In genomic region chr5:112277906-112278470, GRCm38 (mm10) we compare ENCODE assay signal across 8 mouse cellular contexts. TPM values are rescaled to one million over a fixed set of nuclear protein-coding genes. Genes with fewer than 3 reads are reported as not detected.
DNase-seq lines count a peak whose midpoint lies in the region; ATAC-seq and TF ChIP-seq lines count a peak whose summit lies in the region.

No protein-coding gene starts in this region.

- H3K36me3 ChIP-seq in kidney, embryonic 16.5 days (ENCODE audit: insufficient read depth, low read length) = no peaks in the 10 kb centered on the region
- H3K36me3 ChIP-seq in heart, postnatal 0 days (replicated peaks; ENCODE audit: control insufficient read depth, insufficient read depth, low read length) = no peaks in the 10 kb centered on the region
- H3K36me3 ChIP-seq in midbrain, embryonic 11.5 days (ENCODE audit: control insufficient read depth, insufficient read depth, low read length) = no peaks in the 10 kb centered on the region

- intact Hi-C loops in left cerebral cortex, postnatal 4 days (cut with DNase I) = no loop called here

- TF ChIP-seq CTCF in heart, postnatal 0 days (IDR thresholded peaks at IDR 0.05; ENCODE audit: low read depth) = no peak

- TF ChIP-seq EP300 in heart, postnatal 0 days (IDR thresholded peaks at IDR 0.05; ENCODE audit: low read depth) = no peak

- WGBS in kidney, embryonic 16.5 days = 67% methylated on average over 11 of the region's 11 CpGs
- 75% methylated on average over 11 of the region's 11 CpGs for whole genome bisulfite sequencing in heart, postnatal 0 days
- 94% methylated on average over 11 of the region's 11 CpGs for WGBS in midbrain, embryonic 11.5 days

- no peak overlapping the region for H3K27ac ChIP-seq in kidney, embryonic 16.5 days (ENCODE audit: low read length)
- H3K27ac ChIP-seq in brown adipose tissue, adult 24 weeks (replicated peaks; ENCODE audit: low read depth, low read length) = peak overlapping the region; percentile 77
- H3K27ac ChIP-seq in heart, postnatal 0 days (ENCODE audit: low read depth) = no peak overlapping the region
- no peak overlapping the region for H3K27ac ChIP-seq in midbrain, embryonic 11.5 days (ENCODE audit: low read depth, low read length)

- peak overlapping the region; percentile 78 for H3K4me3 ChIP-seq in kidney, embryonic 16.5 days (ENCODE audit: low read length)
- peak overlapping the region; percentile 85 for H3K4me3 ChIP-seq in brown adipose tissue, adult 24 weeks (ENCODE audit: insufficient read depth, low read depth, low read length)
- H3K4me3 ChIP-seq in heart, postnatal 0 days (ENCODE audit: low read depth, low read length) = peak overlapping the region; percentile 75
- no peak overlapping the region for H3K4me3 ChIP-seq in midbrain, embryonic 11.5 days (ENCODE audit: low read depth, low read length)

- DNase-seq in kidney, adult 9 months = no peak
- DNase-seq in heart, postnatal 0 days (ENCODE audit: low spot score) = no peak
- DNase-seq in midbrain, embryonic 11.5 days (ENCODE audit: low spot score, missing footprints) = no peak
- no peak for DNase-seq in left cerebral cortex, postnatal 4 days
- no peak for DNase-seq in layer of hippocampus, adult 9-11 months
- no peak for DNase-seq in left cerebral cortex, adult 11 months (ENCODE audit: low spot score)

- H3K9me3 ChIP-seq in kidney, embryonic 16.5 days (ENCODE audit: low read length) = no peaks in the 10 kb centered on the region
- H3K9me3 ChIP-seq in heart, postnatal 0 days (replicated peaks; ENCODE audit: control insufficient read depth, low read length) = no peaks in the 10 kb centered on the region
- no peaks in the 10 kb centered on the region for H3K9me3 ChIP-seq in midbrain, embryonic 11.5 days (ENCODE audit: control insufficient read depth, low read length)

- peaks cover 58% of the 10 kb centered on the region for H3K4me1 ChIP-seq in kidney, embryonic 16.5 days (ENCODE audit: insufficient read depth, low read length)
- H3K4me1 ChIP-seq in brown adipose tissue, adult 24 weeks (ENCODE audit: control insufficient read depth, insufficient read depth, insufficient read length, low read length) = peaks cover 41% of the 10 kb centered on the region
- peaks cover 39% of the 10 kb centered on the region for H3K4me1 ChIP-seq in heart, postnatal 0 days (ENCODE audit: control insufficient read depth, insufficient read depth)
- H3K4me1 ChIP-seq in midbrain, embryonic 11.5 days (ENCODE audit: control insufficient read depth, insufficient read depth, low read length) = peaks cover 11% of the 10 kb centered on the region

- peak overlapping the region; percentile 79 for H3K4me2 ChIP-seq in kidney, embryonic 16.5 days (replicated peaks; ENCODE audit: low read depth, low read length)
- H3K4me2 ChIP-seq in heart, postnatal 0 days (ENCODE audit: low read depth, low read length) = peak overlapping the region; percentile 87
- H3K4me2 ChIP-seq in midbrain, embryonic 11.5 days = peak overlapping the region; percentile 92

- peak overlapping the region; percentile 90; the same call in 1 of the 2 replicates for H3K9ac ChIP-seq in kidney, embryonic 16.5 days (replicated peaks; ENCODE audit: low read length)
- H3K9ac ChIP-seq in heart, postnatal 0 days (replicated peaks; ENCODE audit: low read depth, low read length) = no peak overlapping the region
- H3K9ac ChIP-seq in midbrain, embryonic 11.5 days (ENCODE audit: low read length) = no peak overlapping the region

- H3K27me3 ChIP-seq in kidney, embryonic 16.5 days (ENCODE audit: insufficient read depth, low read length) = no peaks in the 10 kb centered on the region
- no peaks in the 10 kb centered on the region for H3K27me3 ChIP-seq in heart, postnatal 0 days (ENCODE audit: control insufficient read depth, insufficient read depth, low read length)
- peaks cover 2% of the 10 kb centered on the region; the same call in 1 of the 2 replicates for H3K27me3 ChIP-seq in midbrain, embryonic 11.5 days (ENCODE audit: control insufficient read depth, insufficient read depth, low read length)

- no peak for ATAC-seq in kidney, embryonic 16.5 days (ENCODE audit: low FRiP score, low TSS enrichment)
- no peak for ATAC-seq in heart, postnatal 0 days (ENCODE audit: insufficient read depth, low read depth)
- no peak for ATAC-seq in midbrain, embryonic 11.5 days (ENCODE audit: low FRiP score)

RNA-seq across cellular contexts. Expression of gene Tpst2, which starts 1.5 kb away (rescaled TPM):
- polyA plus RNA-seq in kidney, embryonic 16.5 days (2015; fragmentation: Nextera tagmentation; extraction: Ambion mirVana) = 65.8 and 68.7 TPM in 2 replicates
- polyA plus RNA-seq in brown adipose tissue, adult 24 weeks (2012; ENCODE audit: insufficient read depth, insufficient read length, missing spikeins) = 23.8 and 30.1 TPM in 2 replicates
- total RNA-seq in heart, postnatal 0 days (2014; rRNA removed; ENCODE audit: low replicate concordance) = 86.1 and 96.0 TPM in 2 replicates
- polyA plus RNA-seq in heart, postnatal 0 days (2015; fragmentation: Nextera tagmentation; extraction: Ambion mirVana) = 42.9 and 43.8 TPM in 2 replicates
- 29.3 and 33.5 TPM in 2 replicates for polyA plus RNA-seq in midbrain, embryonic 11.5 days (2014; fragmentation: Nextera tagmentation; extraction: Ambion mirVana)
- total RNA-seq in left cerebral cortex, postnatal 4 days (2021) = 10 to 100 TPM; 25.5 to 28.8 TPM

RNA-seq across cellular contexts. Expression of gene Crybb1, which starts 22.4 kb away (rescaled TPM):
- 2.7 and 4.0 TPM in 2 replicates for polyA plus RNA-seq in kidney, embryonic 16.5 days (2015; fragmentation: Nextera tagmentation; extraction: Ambion mirVana)
- not detected in 2 replicates for polyA plus RNA-seq in brown adipose tissue, adult 24 weeks (2012; ENCODE audit: insufficient read depth, insufficient read length, missing spikeins)
- not detected in 2 replicates for total RNA-seq in heart, postnatal 0 days (2014; rRNA removed; ENCODE audit: low replicate concordance)
- 0.26 and 0.54 TPM in 2 replicates for polyA plus RNA-seq in heart, postnatal 0 days (2015; fragmentation: Nextera tagmentation; extraction: Ambion mirVana)
- 0.29 and 0.84 TPM in 2 replicates for polyA plus RNA-seq in midbrain, embryonic 11.5 days (2014; fragmentation: Nextera tagmentation; extraction: Ambion mirVana)
- total RNA-seq in left cerebral cortex, postnatal 4 days (2021) = 1 to 10 TPM; 3.5 to 5.6 TPM

RNA-seq across cellular contexts. Expression of gene Cryba4, which starts 25.7 kb away (rescaled TPM):
- polyA plus RNA-seq in kidney, embryonic 16.5 days (2015; fragmentation: Nextera tagmentation; extraction: Ambion mirVana) = 0.58 and 0.81 TPM in 2 replicates
- not detected in 2 replicates for polyA plus RNA-seq in brown adipose tissue, adult 24 weeks (2012; ENCODE audit: insufficient read depth, insufficient read length, missing spikeins)
- 0.39 and 1.6 TPM in 2 replicates for total RNA-seq in heart, postnatal 0 days (2014; rRNA removed; ENCODE audit: low replicate concordance)
- 3.7 and 4.1 TPM in 2 replicates for polyA plus RNA-seq in heart, postnatal 0 days (2015; fragmentation: Nextera tagmentation; extraction: Ambion mirVana)
- 0.52 and 2.0 TPM in 2 replicates for polyA plus RNA-seq in midbrain, embryonic 11.5 days (2014; fragmentation: Nextera tagmentation; extraction: Ambion mirVana)
- total RNA-seq in left cerebral cortex, postnatal 4 days (2021) = under 1 TPM; 0.50 to 0.54 TPM

RNA-seq across cellular contexts. Expression of gene Tfip11, which starts 48.2 kb away (rescaled TPM):
- 36.7 and 37.8 TPM in 2 replicates for polyA plus RNA-seq in kidney, embryonic 16.5 days (2015; fragmentation: Nextera tagmentation; extraction: Ambion mirVana)
- polyA plus RNA-seq in brown adipose tissue, adult 24 weeks (2012; ENCODE audit: insufficient read depth, insufficient read length, missing spikeins) = 9.5 and 9.8 TPM in 2 replicates
- 6.5 and 11.4 TPM in 2 replicates for total RNA-seq in heart, postnatal 0 days (2014; rRNA removed; ENCODE audit: low replicate concordance)
- polyA plus RNA-seq in heart, postnatal 0 days (2015; fragmentation: Nextera tagmentation; extraction: Ambion mirVana) = 11.7 TPM in 2 replicates
- polyA plus RNA-seq in midbrain, embryonic 11.5 days (2014; fragmentation: Nextera tagmentation; extraction: Ambion mirVana) = 22.1 and 25.8 TPM in 2 replicates
- total RNA-seq in left cerebral cortex, postnatal 4 days (2021) = 10 to 100 TPM; 33.2 to 34.9 TPM
